Mouse (Mus musculus): Measurements from ENCODE around the gene Dgat2.

Gene Dgat2

DNA sequence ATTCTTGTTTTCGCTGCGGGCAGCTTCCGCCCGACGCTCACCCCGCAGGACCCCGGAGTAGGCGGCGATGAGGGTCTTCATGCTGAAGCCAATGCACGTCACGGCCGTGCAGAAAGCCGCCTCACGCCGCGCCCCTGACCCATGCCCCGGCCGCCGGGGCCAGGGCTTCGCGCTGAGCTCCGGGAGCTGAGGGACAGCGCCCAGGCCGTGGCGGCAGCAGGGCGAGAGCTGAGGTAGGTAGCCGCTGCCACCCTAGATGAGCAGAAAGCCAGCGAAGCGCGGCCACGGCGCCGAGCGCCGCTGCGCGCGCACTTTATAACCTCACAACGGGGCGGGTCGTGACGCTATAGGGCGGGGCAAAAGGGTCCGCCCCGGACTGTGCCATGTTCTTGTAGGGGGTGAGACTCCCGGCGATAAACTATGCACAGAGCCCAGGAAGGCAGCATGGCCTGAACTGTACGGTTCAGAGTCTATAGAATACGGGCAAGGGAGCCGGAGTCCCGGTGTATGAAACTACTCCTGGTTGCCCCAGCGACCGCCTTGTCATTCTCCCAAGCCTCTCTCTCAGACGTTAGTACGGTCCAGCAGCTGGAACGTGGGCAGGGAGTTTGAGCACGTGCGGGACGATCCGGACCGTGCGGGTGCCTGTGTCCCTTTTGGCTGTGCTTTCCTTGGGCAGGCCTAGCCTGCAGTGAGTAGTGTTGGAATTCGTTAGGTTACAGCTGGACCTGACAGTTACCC, at the start of gene Dgat2:
TSS of gene Dgat2 (minus strand) at position 288 of the 741 bp plus-strand sequence.
- DNase-seq (ENCODE audit: extremely low spot score, low read depth, low spot score) = peak; percentile 92

GRCm38 (mm10) chr7:99230061-99230747, 47.7 kb upstream of the Dgat2 start:
- DNase-seq (ENCODE audit: extremely low spot score, low read depth, low spot score) = no peak

DNA sequence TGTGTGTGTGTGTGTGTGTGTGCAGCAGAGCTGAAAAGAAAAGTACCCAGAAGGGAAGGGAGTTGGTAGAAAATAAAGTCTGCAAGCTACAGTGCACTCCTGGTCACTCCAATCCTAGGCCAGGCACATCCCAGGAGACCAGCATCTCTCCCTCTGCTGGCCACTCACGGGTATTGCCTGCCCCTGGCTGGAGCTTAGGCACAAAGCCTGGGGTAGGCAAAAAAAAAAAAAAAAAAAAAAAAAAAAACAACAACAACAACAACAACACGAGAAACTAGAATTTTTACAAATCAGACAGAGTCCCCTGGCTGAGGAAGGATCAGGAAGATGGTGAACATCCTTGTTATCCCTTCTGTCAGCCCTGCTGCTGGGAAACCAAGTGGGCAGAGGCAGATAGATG, 46.9 kb upstream of the Dgat2 start:
- DNase-seq (ENCODE audit: extremely low spot score, low read depth, low spot score) = no peak

DNA sequence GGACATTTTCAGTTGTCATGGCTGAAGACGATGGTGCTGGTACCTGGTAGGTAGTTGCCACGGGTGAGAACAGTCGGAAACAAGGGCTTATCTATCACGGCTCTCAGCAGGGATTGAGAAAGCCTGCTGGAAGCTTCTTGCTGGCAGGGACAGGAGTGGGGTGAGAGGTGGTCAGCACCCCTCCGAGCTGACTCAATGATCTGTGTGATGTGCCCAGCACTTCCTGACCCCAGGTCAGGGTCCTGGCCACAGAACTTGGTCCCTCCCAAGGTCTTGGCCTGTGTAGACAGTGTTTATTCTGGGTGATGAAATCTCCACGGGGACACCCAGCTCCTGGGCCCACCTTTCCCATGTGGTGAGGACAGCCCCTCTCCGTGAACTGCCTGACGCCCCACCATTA, 46.3 kb upstream of the Dgat2 start:
- DNase-seq (ENCODE audit: extremely low spot score, low read depth, low spot score) = no peak

- DNase-seq (ENCODE audit: extremely low spot score, low read depth, low spot score) = no peak
These were observed 44.7 kb upstream of the Dgat2 start for GRCm38 (mm10) chr7:99227267-99227666.

- no peak for DNase-seq (ENCODE audit: extremely low spot score, low read depth, low spot score)
These were observed 44.1 kb upstream of the Dgat2 start for GRCm38 (mm10) chr7:99226662-99227061.

DNA sequence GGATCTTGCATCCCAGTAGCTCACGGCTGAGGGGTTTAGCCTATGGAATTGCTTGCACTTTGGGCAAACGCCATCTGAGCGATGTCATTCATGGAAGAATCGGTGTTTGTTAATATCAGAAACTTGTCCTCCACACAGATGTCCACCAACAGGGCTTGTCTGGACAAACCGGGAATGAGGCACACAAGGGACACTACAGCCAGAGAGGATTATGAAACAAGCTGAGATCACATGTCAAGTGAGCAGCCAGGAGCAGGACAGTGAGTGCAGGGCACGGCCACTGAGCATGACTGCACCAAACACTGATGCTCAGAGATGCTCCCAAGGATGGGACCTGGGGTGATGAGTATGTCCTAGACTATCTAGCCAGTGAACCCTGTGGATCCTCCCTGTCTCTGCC, 42.9 kb upstream of the Dgat2 start:
- no peak for DNase-seq (ENCODE audit: extremely low spot score, low read depth, low spot score)

- DNase-seq (ENCODE audit: extremely low spot score, low read depth, low spot score) = no peak
These were observed 42.2 kb upstream of the Dgat2 start for GRCm38 (mm10) chr7:99224648-99225190.

DNA sequence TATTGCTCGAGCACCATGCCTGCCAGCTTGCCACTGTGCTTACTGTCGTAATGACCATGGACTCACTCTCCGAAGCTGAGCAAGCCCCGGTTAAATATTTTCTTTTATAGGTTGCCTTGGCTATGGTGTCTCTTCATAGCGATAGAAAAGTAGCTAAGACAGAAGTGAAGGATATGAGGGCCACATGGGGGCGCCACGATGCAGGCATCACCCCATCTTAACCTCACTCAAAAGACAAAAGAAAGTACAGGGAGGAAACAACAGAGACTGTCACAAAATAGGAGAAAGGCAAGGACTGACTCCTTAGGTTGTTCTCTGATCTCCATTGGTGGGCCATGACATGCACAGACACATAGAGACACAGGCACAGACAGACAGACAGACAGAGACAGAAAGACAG, 41.7 kb upstream of the Dgat2 start:
- no peak for DNase-seq (ENCODE audit: extremely low spot score, low read depth, low spot score)

DNA sequence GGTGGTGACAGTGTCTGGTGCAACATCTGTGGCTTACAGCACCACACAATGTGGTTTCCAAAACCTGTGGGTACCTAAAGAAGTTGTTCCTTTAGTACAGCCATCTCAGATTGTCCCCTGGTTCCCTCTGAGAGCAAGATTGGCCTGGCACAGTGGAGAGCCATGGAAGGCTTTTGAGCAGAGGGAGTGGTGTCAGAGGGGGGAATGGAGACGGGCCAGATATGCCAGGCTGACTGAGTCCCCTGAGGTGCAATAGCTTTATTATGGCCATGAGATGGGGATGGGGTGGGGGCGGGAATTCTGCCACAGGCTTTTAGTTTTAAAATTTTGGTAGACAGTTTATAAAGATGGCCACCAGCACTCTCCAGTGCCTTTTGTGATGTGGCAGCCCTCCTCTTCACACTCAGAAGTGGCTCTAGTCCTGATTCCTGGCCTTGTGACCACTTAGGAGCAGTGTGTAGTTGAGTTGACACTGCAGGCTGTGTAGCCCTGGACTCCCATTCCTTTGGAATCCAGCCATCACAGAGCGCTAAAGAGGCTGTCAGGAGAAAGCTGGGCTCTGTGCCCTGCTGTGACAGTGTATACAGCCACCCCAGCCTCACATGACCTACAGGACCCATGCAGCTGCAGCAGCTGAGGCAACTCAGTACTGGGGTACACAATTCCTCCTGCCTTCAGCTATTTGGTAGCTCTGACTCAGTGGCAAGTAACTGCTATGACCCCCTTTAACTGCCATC, 35.0 kb upstream of the Dgat2 start:
- no peak for DNase-seq (ENCODE audit: extremely low spot score, low read depth, low spot score)

- DNase-seq (ENCODE audit: extremely low spot score, low read depth, low spot score) = no peak
These were observed 32.9 kb upstream of the Dgat2 start for GRCm38 (mm10) chr7:99215347-99215855.

GRCm38 (mm10) chr7:99214621-99215185, 32.2 kb upstream of the Dgat2 start:
- DNase-seq (ENCODE audit: extremely low spot score, low read depth, low spot score) = no peak

GRCm38 (mm10) chr7:99213686-99214085, 31.2 kb upstream of the Dgat2 start:
- DNase-seq (ENCODE audit: extremely low spot score, low read depth, low spot score) = no peak

- no peak for DNase-seq (ENCODE audit: extremely low spot score, low read depth, low spot score)
These were observed 30.5 kb upstream of the Dgat2 start for GRCm38 (mm10) chr7:99213056-99213455.

DNA sequence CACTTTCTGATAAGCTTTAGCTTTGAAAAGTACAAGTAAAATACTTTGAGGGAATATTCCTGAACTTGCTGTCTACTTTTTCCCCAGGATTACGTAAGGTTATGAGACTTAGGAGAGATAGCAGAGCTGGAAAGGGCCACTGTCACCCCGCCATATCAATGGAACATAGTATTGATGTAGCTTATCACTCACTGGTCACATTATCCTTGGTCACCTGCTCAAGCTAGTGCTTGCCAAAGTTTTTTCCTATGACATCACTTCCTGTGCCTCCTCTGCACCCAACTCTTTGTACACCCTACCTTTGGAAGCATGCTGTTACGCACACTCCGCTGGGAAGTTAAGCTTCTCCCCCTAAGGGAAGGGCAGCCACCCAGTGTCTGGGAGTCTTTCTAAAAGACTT, 26.2 kb upstream of the Dgat2 start:
- DNase-seq (ENCODE audit: extremely low spot score, low read depth, low spot score) = no peak

DNA sequence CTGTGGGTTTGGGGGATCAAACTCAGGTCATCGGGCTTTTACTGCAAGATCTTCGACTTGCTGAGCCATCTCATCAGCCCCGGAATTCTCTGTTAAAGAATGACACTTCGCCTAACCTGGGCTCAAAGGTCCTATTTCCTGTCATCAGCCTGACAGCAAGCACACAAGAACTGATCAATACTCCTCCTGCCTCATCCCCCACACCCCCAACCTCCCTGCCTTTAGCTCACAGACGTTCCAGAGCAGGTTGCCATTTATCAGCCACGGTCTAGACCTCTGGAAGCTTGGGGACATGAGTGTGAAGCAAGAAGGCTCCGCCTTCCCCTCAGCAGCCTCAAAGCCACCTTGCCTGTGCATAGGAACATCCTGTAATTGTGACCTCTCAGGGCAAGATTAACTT, 23.8 kb upstream of the Dgat2 start:
- DNase-seq (ENCODE audit: extremely low spot score, low read depth, low spot score) = no peak

DNA sequence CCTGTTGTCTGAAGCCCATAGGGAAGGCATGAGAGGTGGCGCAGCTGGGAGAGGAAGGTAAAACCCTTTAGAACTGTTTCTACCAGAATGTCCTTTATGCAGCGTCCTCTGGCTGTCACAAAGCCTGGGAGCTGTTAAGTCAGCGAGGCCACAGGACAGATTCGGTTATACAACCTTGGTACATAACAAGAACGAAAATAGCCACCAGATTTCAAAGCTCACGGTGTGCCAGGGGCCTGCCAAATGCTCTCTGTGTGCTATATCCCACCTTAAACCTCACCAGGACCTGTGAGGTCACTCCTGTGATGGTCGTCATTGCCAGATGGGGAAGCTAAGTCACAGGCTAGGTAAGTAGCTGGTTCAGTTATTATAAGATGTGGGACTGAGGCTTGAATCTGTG, 19.6 kb upstream of the Dgat2 start:
- DNase-seq (ENCODE audit: extremely low spot score, low read depth, low spot score) = no peak

- no peak for DNase-seq (ENCODE audit: extremely low spot score, low read depth, low spot score)
These were observed 17.8 kb upstream of the Dgat2 start for GRCm38 (mm10) chr7:99200290-99200689.

DNA sequence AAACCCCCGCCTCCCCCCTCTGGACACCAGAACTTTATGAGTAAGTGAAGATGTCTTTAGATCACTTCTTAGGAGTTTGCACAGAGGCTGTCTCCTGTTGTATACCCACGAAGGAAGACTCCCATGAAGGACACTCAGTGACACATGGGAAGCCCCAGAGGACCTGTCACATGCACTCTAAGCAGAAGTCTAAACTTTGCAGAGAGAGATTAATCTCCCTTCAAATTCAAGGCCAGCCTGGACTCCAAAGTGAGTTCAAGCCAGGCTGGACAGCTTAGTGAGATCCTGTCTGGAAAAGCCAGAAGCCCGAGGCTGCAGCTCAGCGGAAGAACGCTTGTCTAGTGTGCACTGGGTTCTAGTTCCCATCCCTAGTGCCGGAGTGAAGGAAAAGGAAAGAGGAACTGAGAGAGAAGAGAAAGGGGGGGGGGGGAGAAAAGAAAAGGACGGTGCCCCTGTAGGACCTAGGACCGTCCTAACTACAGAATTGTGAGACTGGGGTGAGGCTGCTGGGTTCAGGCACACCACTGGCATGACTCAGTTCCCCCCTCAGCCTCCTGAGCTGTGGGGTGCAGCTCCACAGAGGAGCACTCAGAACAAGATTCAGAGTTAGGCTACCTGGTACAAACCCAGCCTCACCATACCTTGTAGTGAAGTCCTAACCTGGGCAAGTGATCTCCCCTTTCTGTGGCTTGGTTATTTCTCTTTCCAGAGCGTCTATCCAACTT, 17.1 kb upstream of the Dgat2 start:
- DNase-seq (ENCODE audit: extremely low spot score, low read depth, low spot score) = no peak

- DNase-seq (ENCODE audit: extremely low spot score, low read depth, low spot score) = no peak
These were observed 16.3 kb upstream of the Dgat2 start for GRCm38 (mm10) chr7:99198811-99199210.
